Mouse (Mus musculus): ENCODE data around the gene Bcl10.
"Not testable (repeated sequence)": the region's sequence is repeated elsewhere in the genome, so short reads cannot be mapped to it uniquely, and the experiment has no call there.

Gene Bcl10

DNA sequence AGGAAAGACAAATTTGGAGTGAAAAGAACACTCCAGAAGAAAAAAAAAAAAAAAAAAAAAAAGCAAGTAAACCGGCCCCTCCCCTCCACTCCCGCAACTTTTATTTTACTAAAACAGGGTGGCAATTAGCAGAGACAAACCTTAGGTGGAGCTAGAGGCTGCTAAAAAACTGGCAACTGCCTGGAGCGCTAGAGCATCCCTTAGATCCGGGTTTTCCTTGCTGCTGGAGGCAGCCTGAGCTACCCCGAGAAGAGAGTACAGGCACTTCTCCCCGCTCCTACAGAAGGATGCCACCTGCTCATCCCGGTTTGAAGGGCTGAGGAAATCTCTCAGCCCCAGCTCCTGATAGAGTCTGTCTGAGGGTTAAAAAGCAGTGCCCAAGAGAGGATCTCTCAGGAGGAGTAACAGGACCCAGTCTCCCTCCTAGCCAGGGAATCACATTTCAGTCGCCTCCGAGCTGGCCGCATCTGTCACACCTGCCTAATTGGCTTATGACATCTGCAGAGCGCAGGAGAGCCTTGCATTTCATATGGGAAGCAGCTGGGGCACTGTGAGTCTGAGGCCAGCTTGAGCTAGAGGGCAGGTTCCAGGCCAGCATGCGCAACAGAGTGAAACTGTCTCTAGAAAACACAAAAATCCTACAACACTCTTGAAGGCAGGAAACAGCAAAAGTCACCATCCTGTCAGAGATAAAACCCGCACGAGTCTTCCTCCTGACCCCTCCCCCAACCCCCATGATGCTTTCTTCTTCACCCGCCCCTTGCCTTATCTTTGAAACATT lies 27.6 kb downstream of the Bcl10 start:
- DNase-seq (ENCODE audit: low read depth, low spot score): peak; percentile 81

DNA sequence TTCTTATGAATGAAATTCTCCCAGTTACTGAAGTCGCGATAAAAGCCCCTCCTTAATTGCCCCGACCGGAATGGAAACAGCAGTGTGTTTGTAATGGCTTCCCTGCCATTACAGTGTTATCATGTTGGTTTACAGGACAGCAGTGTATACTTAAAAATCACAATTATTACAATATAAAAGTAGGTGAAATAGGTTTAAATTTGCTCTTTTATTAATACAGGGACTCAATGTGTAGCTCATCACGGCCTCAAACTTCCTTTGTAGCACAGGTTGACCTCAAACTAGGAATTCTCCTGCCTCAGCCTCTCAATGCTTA lies 28.2 kb downstream of the Bcl10 start:
- DNase-seq (ENCODE audit: low read depth, low spot score): no peak

GRCm38 (mm10) chr3:145951287-145952165 lies 28.9 kb downstream of the Bcl10 start:
- DNase-seq (ENCODE audit: low read depth, low spot score): peak; percentile 47

GRCm38 (mm10) chr3:145952945-145953344 lies 30.3 kb downstream of the Bcl10 start:
- no peak for DNase-seq (ENCODE audit: low read depth, low spot score)

DNA sequence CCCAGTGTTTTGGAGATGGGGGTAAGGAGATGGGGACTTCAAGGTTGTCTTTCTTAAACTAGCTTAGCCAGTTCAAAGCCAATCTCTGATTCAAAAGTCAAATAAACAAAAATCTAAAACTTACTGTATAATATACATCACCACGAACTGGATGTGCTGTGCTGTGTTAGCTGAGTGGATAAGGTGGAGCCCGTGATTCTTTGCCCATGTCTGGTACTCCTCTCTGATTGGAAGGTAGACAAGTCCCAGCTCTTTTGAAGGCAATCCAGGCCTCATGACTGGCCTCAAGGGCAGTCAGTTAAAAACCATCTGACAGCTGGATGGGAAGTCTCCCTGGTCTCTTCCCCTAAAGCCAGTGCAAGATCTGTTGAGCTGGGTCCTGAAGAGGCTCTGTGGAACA lies 30.8 kb downstream of the Bcl10 start:
- no peak for DNase-seq (ENCODE audit: low read depth, low spot score)

GRCm38 (mm10) chr3:145959824-145960223 lies 37.2 kb downstream of the Bcl10 start:
- no peak for DNase-seq (ENCODE audit: low read depth, low spot score)

GRCm38 (mm10) chr3:145962411-145962810 lies 39.8 kb downstream of the Bcl10 start:
- no peak for DNase-seq (ENCODE audit: low read depth, low spot score)

DNA sequence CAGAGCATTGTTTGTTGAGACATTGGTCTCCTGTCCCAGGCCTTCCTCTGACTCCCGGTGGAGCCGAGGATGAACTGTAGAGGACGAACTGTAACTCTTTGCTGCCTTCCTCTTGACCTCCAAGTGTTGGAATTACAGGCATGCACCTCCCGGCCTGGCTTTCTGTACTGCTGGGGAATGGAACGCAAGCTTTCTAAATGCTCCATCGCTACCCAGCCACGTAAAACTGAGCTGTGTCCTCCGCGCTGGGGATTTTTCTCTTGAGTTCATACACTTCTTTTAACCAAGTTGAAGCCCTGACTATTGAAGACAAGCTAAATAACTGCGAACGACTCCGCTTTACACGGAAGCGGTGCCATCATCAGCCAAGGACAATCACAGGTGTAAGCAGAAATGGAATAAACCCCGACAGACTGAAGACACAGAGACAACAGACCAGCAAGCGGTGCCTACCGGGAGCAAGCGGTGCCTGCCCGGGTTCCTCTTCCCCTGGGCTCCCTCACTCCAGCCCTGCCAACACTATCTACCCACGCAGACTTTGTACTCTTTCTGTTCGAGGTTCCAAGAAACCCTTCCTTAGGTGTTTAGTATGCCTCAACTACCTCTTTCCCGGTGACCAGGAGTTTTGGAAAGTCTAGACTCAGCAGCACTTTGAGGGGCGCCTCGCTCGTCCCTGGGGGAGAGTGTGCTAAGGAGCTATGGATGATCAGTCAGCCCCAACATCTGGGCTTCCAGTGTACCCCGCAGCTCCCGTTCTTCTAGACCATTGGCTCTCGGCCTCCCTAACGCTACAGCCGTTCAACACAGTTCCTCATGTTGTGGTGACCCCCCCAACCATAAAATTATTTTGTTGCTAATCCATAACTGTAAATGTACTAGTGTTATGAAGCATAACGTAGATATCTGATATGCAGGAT lies 40.8 kb downstream of the Bcl10 start:
- no peak for DNase-seq (ENCODE audit: low read depth, low spot score)

DNA sequence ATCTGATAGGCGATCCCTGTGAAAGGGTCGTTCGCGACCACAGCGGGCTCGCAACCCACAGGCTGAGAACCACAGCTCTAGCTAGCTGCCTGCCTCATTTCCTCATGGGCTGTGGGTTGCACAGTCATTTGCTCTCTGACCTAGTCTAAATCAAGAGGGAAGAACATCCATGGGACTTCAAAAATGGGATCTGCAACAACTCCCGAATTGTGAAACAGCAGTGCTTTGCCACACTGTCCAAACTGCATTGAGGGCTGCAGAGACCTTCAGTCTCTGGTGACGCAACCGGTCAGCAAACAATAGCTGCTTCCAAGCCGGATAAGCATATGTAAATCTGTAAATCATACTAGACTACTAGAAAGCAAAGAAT lies 41.4 kb downstream of the Bcl10 start:
- no peak for DNase-seq (ENCODE audit: low read depth, low spot score)

DNA sequence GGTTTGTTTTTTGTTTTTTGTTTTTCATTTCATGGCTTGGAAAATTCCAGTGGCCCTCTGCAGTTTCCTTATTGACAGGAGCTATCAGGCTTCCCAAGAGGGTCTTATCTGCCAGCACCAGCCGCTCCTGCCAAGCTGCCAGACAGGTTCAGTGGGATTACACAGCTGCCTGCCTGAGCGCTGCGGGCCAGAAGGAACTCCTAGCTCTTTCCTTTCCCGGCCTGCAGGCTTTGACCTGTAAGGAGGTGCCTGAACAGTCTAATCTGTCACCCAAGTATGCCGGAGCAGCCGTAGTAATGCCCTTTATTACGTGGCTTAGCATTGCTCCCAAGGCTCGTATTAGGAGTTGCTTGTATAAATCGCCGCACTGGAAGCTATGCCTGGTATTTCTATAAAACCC lies 41.9 kb downstream of the Bcl10 start:
- no peak for DNase-seq (ENCODE audit: low read depth, low spot score)

DNA sequence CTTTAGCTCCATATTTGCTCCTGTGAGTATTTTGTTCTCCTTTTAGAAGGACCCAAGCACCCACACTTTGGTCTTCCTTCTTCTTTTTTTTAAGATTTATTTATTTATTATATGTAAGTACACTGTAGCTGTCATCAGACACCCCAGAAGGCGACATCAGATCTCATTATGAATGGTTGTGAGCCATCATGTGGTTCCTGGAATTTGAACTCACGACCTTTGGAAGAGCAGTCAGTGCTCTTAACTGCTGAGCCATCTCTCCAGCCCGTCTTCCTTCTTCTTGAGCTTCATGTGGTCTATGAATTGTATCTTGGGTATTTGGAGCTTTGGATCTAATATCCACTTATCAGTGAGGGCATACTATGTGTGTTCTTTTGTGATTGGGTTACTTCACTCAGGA lies 43.0 kb downstream of the Bcl10 start:
- not testable (repeated sequence) for DNase-seq (ENCODE audit: low read depth, low spot score)

- DNase-seq (ENCODE audit: low read depth, low spot score): no peak
These were observed 44.2 kb downstream of the Bcl10 start for GRCm38 (mm10) chr3:145966806-145967205.

GRCm38 (mm10) chr3:145969031-145969501 lies 46.5 kb downstream of the Bcl10 start:
- DNase-seq (ENCODE audit: low read depth, low spot score): no peak

DNA sequence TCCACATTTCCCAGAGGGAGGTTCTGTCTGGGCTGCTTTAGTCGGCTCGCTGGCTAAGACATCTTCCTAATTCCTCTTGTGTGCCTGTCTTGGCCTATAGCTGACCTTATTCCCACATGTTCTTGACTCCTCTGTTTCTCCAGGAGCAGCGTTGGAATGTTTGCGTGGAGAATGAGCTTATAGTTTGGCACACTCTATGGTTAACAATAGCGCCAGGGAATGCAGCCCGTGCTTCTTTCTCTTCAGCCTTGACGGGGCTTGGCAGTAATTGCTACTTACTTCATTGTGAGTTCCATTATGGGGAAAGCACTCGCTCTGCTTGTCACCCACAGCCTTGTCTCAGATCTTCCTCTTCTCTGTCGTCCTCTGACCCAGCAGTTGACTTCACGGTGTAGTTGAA lies 48.9 kb downstream of the Bcl10 start:
- DNase-seq (ENCODE audit: low read depth, low spot score): no peak

- peak; percentile 68 for DNase-seq (ENCODE audit: low read depth, low spot score)
These were observed 52.4 kb downstream of the Bcl10 start for GRCm38 (mm10) chr3:145974986-145975385.

All from 3T3-L1 (cell line).